Mouse (Mus musculus) adrenal gland, adult 18-20 months (tissue): ENCODE data around the gene Schip1. TPM values are rescaled to one million over a fixed set of nuclear protein-coding genes. Genes with fewer than 3 reads are reported as not detected.

Experiments used
- DNase-seq, 2 experiments: peaks; one replicate each; pipeline ENCODE4 v3.0.0; 2021 to 2022; ENCODE audit warnings: low spot score in 2 of 2
- total RNA-seq, 2 experiments: library from RNA; stranded (reverse); gene quantifications; 1 replicate in 1 of 2; 2 replicates in 1 of 2; pipeline ENCODE4 v1.2.3; 2021

The Schip1 gene
- total RNA-seq, 2 experiments from 2014 or later: 7.1 to 10.1 TPM

- no peak for DNase-seq
These were observed 542.1 kb downstream of the Schip1 start for GRCm38 (mm10) chr3:68606730-68607129.

DNA sequence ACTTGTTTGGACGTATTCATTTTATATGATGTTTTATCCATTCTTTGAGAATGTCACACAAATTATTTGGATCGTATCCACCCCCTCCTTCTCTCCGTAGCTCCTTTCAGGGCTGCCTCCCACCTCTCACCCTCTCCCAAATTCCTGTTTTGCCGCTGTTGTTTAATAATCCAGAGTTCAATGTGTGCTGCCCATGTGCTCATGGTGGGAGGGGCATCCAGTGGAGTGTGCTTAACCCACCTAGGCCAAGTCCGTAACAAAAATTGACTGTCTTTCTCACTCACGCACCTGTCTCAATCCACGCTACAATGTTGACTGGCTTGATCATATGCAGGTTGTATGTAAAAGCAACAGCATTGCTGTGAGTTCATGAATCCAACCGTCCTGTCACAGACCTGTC lies 542.7 kb downstream of the Schip1 start:
- no peak for DNase-seq

- DNase-seq: no peak
These were observed 544.4 kb downstream of the Schip1 start for GRCm38 (mm10) chr3:68608848-68609497.

- no peak for DNase-seq
These were observed 545.4 kb downstream of the Schip1 start for GRCm38 (mm10) chr3:68610011-68610410.

GRCm38 (mm10) chr3:68610598-68611261 lies 546.1 kb downstream of the Schip1 start:
- DNase-seq: no peak

DNA sequence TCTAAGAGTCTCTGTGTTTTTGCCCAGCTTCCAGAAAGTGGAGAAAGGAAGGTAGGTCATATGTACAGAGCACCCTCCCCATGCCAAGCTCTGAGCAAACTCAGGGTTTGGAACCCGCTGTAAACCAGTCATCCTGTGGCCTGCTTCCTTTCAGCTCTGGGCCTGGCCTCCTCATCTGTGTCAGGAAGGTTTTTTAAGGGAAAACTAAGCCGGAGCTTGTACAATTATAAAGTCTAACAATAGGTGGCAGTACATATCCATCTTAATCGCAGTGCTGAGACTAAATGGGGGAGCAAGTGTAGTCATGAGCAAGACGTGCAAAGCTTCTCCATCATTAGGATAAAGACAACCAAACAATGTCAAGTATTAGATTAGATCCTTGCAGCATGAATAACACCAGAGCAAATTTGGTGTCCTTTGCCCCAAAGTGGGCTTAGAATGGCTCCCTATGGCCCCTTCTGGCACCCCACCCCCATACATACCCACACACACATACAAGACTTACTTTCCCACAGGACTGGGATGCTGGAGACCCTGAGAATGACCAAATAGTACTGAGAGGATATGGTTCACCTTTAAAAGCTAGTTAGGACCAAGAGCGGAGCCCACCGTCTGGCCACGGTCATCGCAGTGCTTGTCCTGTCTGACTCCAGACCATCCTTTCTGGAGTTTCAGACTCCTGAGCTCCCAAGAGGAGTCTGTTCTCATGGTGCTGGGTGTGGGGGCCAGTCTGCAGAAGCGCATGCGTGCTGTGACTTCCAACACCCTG lies 550.6 kb downstream of the Schip1 start:
- no peak for DNase-seq

DNA sequence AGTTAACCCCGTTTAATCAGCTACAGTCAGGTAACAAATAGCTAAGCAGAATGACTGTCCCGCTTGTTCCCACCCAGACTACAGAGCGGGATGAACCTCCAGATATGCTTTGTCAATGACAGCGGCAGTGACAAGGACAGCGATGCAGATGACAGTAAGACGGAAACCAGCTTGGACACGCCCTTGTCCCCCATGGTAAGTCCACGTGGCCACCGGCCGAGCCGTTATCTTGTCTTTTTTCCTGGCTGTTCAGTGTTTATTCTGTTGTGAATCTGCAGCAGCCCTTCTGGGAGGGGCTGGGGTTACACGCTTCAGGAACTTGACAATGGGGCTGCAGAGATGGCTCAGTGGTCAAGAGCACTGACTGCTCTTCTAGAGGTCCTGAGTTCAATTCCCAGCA lies 551.8 kb downstream of the Schip1 start:
- DNase-seq: no peak

- no peak for DNase-seq
These were observed 553.1 kb downstream of the Schip1 start for GRCm38 (mm10) chr3:68617708-68618107.

DNA sequence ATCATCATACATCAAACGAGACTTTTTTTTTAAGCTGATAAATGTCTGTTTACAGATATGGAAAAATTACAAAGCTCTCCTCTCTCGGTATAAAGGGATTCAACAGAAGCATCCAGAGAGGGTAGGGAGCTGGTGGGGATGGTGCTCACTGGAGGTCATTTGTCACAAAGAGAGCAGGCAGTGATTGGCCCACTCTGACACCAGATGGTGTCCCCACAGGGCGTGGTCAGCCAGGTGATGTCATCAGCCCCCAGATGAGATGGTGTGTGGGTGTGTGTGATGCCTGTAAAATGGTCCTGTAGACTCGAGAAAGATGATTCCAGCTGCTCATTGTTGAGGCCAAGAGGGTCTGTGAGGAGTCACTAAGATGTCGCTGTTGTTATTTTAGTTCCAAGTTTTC lies 554.5 kb downstream of the Schip1 start:
- DNase-seq: no peak

DNA sequence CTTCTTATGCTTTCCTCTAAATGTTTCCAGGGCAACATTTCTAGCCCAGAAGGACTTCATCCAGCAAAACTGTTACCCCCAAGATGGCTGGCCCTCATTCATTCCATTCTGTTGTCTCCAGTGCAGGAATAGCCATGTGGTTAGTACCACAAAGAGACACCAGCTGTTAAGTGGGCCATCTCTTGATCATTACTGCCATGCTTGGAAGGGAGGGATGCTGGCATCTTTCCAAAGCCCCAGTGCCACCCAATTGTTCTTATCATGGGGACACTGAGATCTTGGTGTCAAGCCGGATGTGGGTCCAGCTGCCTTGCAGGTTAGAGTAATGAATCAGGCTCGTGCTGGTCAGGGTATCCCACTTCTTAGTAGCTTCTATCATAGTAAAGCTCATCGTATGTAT lies 557.4 kb downstream of the Schip1 start:
- no peak for DNase-seq

GRCm38 (mm10) chr3:68623036-68623435 lies 558.4 kb downstream of the Schip1 start:
- DNase-seq: no peak

DNA sequence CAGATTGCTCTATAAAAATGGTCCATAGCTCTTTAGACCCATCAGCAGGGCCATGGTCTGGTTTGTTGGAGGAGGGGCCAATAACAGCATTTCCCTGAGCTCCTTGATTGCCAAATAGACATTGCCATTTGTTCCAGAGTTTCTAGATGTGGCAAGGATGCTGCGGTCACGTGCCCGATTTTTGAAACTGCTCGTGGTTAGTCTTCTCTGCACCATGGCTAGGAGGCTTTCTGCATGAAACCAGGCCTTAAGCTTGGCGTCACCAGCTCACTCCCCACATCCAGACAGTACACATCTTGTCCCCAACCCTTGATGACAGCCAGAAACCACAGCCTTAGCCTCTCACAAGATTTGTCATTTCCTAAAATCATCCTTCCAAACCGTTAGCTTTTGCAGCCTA lies 559.9 kb downstream of the Schip1 start:
- no peak for DNase-seq

- no peak for DNase-seq
These were observed 565.7 kb downstream of the Schip1 start for GRCm38 (mm10) chr3:68630261-68630660.

GRCm38 (mm10) chr3:68630821-68631220 lies 566.2 kb downstream of the Schip1 start:
- DNase-seq: no peak

- DNase-seq: no peak
These were observed 568.1 kb downstream of the Schip1 start for GRCm38 (mm10) chr3:68632714-68633113.

DNA sequence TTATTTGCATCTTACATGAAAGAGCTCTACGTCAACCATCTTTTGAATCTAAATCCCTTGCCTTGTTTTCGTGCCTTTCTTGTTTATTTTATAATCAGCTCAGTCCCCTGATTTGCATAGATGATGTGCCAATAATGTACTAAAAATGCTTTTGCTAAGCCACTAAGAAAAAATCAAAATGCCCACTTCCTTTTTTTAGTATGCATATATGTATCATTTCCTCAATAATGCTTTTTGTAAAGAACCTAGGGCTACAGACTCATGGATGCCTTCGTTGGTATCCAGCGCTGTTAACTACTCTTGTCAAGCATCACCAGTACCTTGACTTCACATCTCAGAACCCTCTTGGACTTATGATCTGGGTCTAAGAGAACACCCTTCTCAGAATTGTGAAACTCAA lies 569.0 kb downstream of the Schip1 start:
- DNase-seq: no peak

DNA sequence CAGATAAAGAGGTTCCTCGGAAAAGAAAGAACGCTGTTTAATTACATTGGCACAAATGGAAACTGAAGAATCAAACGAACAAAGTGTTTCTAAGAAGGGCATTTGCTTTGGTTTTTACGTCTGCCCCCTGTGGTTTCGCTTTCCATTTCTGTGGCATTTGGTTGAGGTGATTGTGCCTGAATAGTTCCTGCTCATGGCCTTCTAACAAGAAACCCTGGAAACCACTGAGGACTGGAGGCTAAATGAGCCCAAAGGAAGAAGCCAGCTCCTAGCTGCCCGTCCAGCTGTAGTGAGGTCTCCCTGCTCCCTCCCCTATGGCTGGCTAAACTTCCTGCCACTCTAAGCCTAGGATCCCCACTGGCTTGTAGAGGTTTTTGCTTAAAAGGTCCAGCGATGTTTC lies 573.4 kb downstream of the Schip1 start:
- no peak for DNase-seq

DNA sequence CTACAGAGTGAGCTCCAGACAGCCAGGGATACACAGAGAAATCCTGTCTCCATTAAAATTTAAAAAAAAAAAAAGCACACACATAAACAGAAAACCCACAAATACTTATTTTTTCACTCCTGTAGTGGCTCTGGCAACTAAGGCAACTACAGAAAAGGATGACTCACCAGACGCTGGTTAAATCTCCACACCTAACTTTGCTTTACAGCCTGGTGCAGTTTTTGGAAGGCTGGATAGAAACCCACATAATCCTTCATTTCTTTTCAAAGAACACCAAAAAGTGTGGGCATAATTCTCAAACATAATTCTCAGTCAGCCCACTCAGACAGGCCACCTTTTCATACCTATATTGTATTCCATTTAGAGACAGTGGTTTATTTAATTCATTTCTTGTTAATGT lies 574.1 kb downstream of the Schip1 start:
- DNase-seq: no peak

DNA sequence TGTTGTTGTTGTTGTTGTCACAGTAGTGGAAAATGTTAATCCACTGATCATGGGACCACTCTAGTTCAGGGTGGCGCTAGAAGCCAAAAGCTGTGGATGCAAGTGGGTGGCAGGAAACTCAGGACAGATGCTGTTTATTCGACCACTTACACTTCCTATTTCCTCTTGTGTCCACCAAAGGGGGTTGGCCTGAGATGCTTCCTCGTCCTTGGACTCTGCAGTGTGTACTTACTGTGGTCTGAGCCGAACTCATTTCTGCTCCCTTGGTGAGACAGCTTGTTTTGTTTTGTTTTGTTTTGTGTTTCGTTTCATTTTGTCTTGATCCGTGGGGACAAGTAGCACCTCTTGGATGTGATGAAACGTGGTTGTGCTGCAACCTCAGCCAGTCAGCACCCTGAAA lies 578.3 kb downstream of the Schip1 start:
- DNase-seq: no peak

DNA sequence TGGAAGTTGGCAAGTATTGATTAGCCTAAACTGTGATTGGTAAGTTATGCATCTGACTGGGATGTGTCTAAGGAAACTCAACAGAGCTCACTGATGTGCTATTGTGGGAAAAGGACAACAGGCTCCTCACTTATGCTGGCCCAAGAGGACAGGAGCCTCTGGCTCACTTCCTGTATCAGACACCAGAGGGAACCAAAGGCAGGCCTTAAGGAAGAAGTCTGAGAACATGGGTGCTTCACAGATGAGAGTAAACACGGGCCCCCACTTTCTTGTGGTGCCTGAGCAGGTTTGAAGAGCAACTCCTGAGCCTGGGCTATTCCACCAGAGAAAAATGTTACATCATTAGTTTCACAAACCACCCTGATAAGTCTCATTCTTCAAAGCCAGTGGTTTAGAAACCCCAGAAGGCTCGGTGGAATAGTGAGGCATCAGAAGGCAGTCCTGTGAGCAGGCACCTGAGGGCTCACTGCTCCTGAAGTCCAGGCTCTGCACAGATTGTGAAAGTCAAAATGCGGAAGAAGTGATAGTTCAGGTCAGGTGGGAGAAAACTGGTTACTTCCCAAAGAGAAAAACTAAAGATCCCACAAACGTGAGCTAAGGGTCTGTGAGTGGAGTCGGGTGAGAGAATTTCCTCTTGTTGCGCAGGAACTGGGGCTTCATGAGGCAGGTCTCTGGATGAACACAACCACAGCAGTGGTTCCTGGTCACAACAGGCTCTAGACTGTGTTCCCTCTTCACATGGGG lies 582.0 kb downstream of the Schip1 start:
- DNase-seq: no peak

- DNase-seq: no peak
These were observed 582.7 kb downstream of the Schip1 start for GRCm38 (mm10) chr3:68647282-68647681.

GRCm38 (mm10) chr3:68650251-68650650 lies 585.6 kb downstream of the Schip1 start:
- no peak for DNase-seq
